Mouse (Mus musculus): ENCODE measurements around the gene Lifr.

- TF ChIP-seq CTCF (conservative IDR thresholded peaks at IDR 0.05; ENCODE audit: low read length) = no peak
- TF ChIP-seq POU5F1 (IDR thresholded peaks at IDR 0.05; ENCODE audit: borderline replicate concordance, low read length) = no peak
Measured at GRCm38 (mm10) chr15:7163851-7164250, 73.4 kb downstream of the Lifr start.
